Comparison of ENCODE assay signal across 14 mouse cellular contexts in genomic region chr8:117604101-117604500, GRCm38 (mm10).
"Had no signal": no experiment of that assay in that cellular context is flagged by ENCODE, and none has a peak within 500 bp of the region (broad histone marks: within the 10 kb centered on the region; RNA-seq: fewer than 3 reads in every experiment).

No protein-coding gene starts in this region.

- H3K27me3 ChIP-seq: limb, embryonic 13.5 days; neural tube, embryonic 12.5 days had no signal

- H3K27ac ChIP-seq: kidney, postnatal 0 days; limb, embryonic 13.5 days; liver, embryonic 14.5 days; neural tube, embryonic 12.5 days had no signal

- H3K36me3 ChIP-seq: limb, embryonic 13.5 days; neural tube, embryonic 12.5 days had no signal

- H3K4me3 ChIP-seq: limb, embryonic 13.5 days; neural tube, embryonic 12.5 days had no signal

- H3K9ac ChIP-seq: limb, embryonic 13.5 days; liver, embryonic 14.5 days; neural tube, embryonic 12.5 days had no signal

- DNase-seq: kidney, adult 9 months; kidney, postnatal 36 days; layer of hippocampus, adult 9-11 months; layer of hippocampus, postnatal 36 days; lung, adult 18-20 months; retina, postnatal 1 day; right cerebral cortex, postnatal 4 days; spleen, adult 18-20 months; thymus, adult 18-20 months; thymus, postnatal 14 days had no signal

- H3K4me2 ChIP-seq: limb, embryonic 13.5 days; neural tube, embryonic 12.5 days had no signal

- H3K4me1 ChIP-seq: limb, embryonic 13.5 days; neural tube, embryonic 12.5 days had no signal

- H3K9me3 ChIP-seq: neural tube, embryonic 12.5 days had no signal
